Mouse (Mus musculus) embryonic fibroblast, embryonic 13.5 days (primary cell): ENCODE measurements around the gene Tmem242.

ENCODE experiments used
- CTCF ChIP-seq: IDR thresholded peaks from 2 replicates; pipeline ENCODE4 v1.5.1; 2011; ENCODE audit warnings: mild to moderate bottlenecking, control low read depth, low read length, moderate library complexity, borderline replicate concordance; ENCODE audit not compliant: insufficient read depth
- POLR2A ChIP-seq: IDR thresholded peaks from 2 replicates; pipeline ENCODE4 v1.6.1; 2011; ENCODE audit warnings: low read depth, mild to moderate bottlenecking, control low read depth, low read length, moderate library complexity

- TF ChIP-seq CTCF (no peak), POLR2A (no peak)
These were observed 28.9 kb downstream of the Tmem242 start for GRCm38 (mm10) chr17:5411205-5411604.
